Mouse (Mus musculus): ENCODE results near the gene Tmem132c.
"Not testable (repeated sequence)": the region's sequence is repeated elsewhere in the genome, so short reads cannot be mapped to it uniquely, and the experiment has no call there.

Gene Tmem132c

GRCm38 (mm10) chr5:127346364-127346763, 104.8 kb downstream of the Tmem132c start:
- DNase-seq: no peak

- DNase-seq: peak in 1 of 2 experiments; percentile 35
Observed at GRCm38 (mm10) chr5:127347053-127347748, 105.6 kb downstream of the Tmem132c start.

GRCm38 (mm10) chr5:127349221-127350065, 107.8 kb downstream of the Tmem132c start:
- peak; percentile 73 to 75 for DNase-seq

GRCm38 (mm10) chr5:127353002-127353401, 111.4 kb downstream of the Tmem132c start:
- DNase-seq: peak; percentile 53 to 61

- DNase-seq: peak; percentile 51 to 66
Observed at GRCm38 (mm10) chr5:127355836-127356235, 114.2 kb downstream of the Tmem132c start.

GRCm38 (mm10) chr5:127357878-127358277, 116.3 kb downstream of the Tmem132c start:
- DNase-seq: not testable (repeated sequence)

- DNase-seq: no peak
Observed at GRCm38 (mm10) chr5:127361145-127361544, 119.5 kb downstream of the Tmem132c start.

GRCm38 (mm10) chr5:127365061-127365460, 123.5 kb downstream of the Tmem132c start:
- DNase-seq: no peak

- DNase-seq: no peak
Observed at GRCm38 (mm10) chr5:127368191-127368590, 126.6 kb downstream of the Tmem132c start.

- no peak for DNase-seq
Observed at GRCm38 (mm10) chr5:127369812-127370211, 128.2 kb downstream of the Tmem132c start.

GRCm38 (mm10) chr5:127370503-127370902, 128.9 kb downstream of the Tmem132c start:
- DNase-seq: no peak

GRCm38 (mm10) chr5:127374251-127374650, 132.6 kb downstream of the Tmem132c start:
- no peak for DNase-seq

GRCm38 (mm10) chr5:127375654-127376053, 134.0 kb downstream of the Tmem132c start:
- DNase-seq: no peak

- no peak for DNase-seq
Observed at GRCm38 (mm10) chr5:127378521-127378920, 136.9 kb downstream of the Tmem132c start.

- peak; percentile 63 to 68 for DNase-seq
Observed at GRCm38 (mm10) chr5:127379351-127379750, 137.7 kb downstream of the Tmem132c start.

GRCm38 (mm10) chr5:127381216-127381615, 139.6 kb downstream of the Tmem132c start:
- DNase-seq: peak; percentile 39 to 48

- DNase-seq: no peak
Observed at GRCm38 (mm10) chr5:127382571-127382970, 141.0 kb downstream of the Tmem132c start.

- DNase-seq: no peak
Observed at GRCm38 (mm10) chr5:127391187-127391586, 149.6 kb downstream of the Tmem132c start.

GRCm38 (mm10) chr5:127396889-127397288, 155.3 kb downstream of the Tmem132c start:
- DNase-seq: no peak

- DNase-seq: no peak
Observed at GRCm38 (mm10) chr5:127398010-127398409, 156.4 kb downstream of the Tmem132c start.

- peak; percentile 85 to 90 for DNase-seq
Observed at GRCm38 (mm10) chr5:127405391-127406000, 163.9 kb downstream of the Tmem132c start.

- DNase-seq: no peak
Observed at GRCm38 (mm10) chr5:127406014-127406655, 164.5 kb downstream of the Tmem132c start.

- DNase-seq: peak; percentile 41 to 62
Observed at GRCm38 (mm10) chr5:127416536-127416935, 174.9 kb downstream of the Tmem132c start.

All from cerebellum, postnatal 36 days (tissue).